26 mouse cellular contexts compared by ENCODE assay signal in genomic region chr12:53321944-53322343, GRCm38 (mm10).
DNase-seq lines count a peak whose midpoint lies in the region; ATAC-seq and TF ChIP-seq lines count a peak whose summit lies in the region.
"Had no signal": no experiment of that assay in that cellular context is flagged by ENCODE, and none has a peak within 500 bp of the region (broad histone marks: within the 10 kb centered on the region; RNA-seq: fewer than 3 reads in every experiment).

No protein-coding gene starts in this region.

- no peak overlapping the region for H3K4me3 ChIP-seq in hindbrain, embryonic 13.5 days
- H3K4me3 ChIP-seq in hindbrain, embryonic 12.5 days, result no peak overlapping the region
- H3K4me3 ChIP-seq in midbrain, embryonic 13.5 days (replicated peaks), result no peak overlapping the region
- H3K4me3 ChIP-seq in midbrain, embryonic 16.5 days (ENCODE audit: low read depth, low read length), result no peak overlapping the region
- H3K4me3 ChIP-seq: embryonic facial prominence, embryonic 12.5 days; embryonic facial prominence, embryonic 15.5 days; forebrain, embryonic 12.5 days; heart, embryonic 12.5 days; heart, embryonic 15.5 days; hindbrain, embryonic 10.5 days; hindbrain, embryonic 15.5 days had no signal

- peak; percentile 97 for DNase-seq in Muller cell, postnatal 12 days (ENCODE audit: inconsistent ontology term)
- peak; percentile 68 for DNase-seq in brain, embryonic 14.5 days (ENCODE audit: low read depth)
- no peak for DNase-seq in thymus, postnatal 10 days (ENCODE audit: low spot score in 2 of 2)
- no peak for DNase-seq in cerebellum, adult 11-12 months
- DNase-seq: adrenal gland, adult 8-10 months; adrenal gland, postnatal 25 days; cerebellum, adult 2 months; cerebellum, adult 9-11 months; cerebellum, postnatal 25 days; gastrocnemius, postnatal 25 days; heart, adult 18-20 months; heart, postnatal 10 days; heart, postnatal 36 days had no signal

- H3K4me1 ChIP-seq in hindbrain, embryonic 13.5 days (replicated peaks), result peaks cover 18% of the 10 kb centered on the region
- H3K4me1 ChIP-seq in hindbrain, embryonic 12.5 days, result peaks cover 21% of the 10 kb centered on the region
- peaks cover 38% of the 10 kb centered on the region for H3K4me1 ChIP-seq in midbrain, embryonic 13.5 days (replicated peaks)
- H3K4me1 ChIP-seq in midbrain, embryonic 16.5 days (ENCODE audit: control insufficient read depth, insufficient read depth, low read length), result peaks cover 3% of the 10 kb centered on the region; the same call in 1 of the 2 replicates
- H3K4me1 ChIP-seq: embryonic facial prominence, embryonic 15.5 days; heart, embryonic 12.5 days; heart, embryonic 15.5 days had no signal

- no peak for TF ChIP-seq CTCF in brain, embryonic 14.5 days (IDR thresholded peaks at IDR 0.05; ENCODE audit: borderline replicate concordance, extremely low read depth, insufficient read depth, insufficient read length)

- no peak for ATAC-seq in hindbrain, embryonic 13.5 days (ENCODE audit: low FRiP score)
- no peak for ATAC-seq in hindbrain, embryonic 12.5 days (ENCODE audit: low FRiP score)
- ATAC-seq in midbrain, embryonic 13.5 days, result 0 out of 2 replicates have a peak, but pooled peaks have one; percentile 27
- ATAC-seq in midbrain, embryonic 16.5 days, result no peak
- ATAC-seq: activated CD4-positive, CD25-positive, alpha-beta regulatory T cell, adult 4 months; CD4-positive, CD25-positive, alpha-beta regulatory T cell, adult 4 months had no signal

- no peaks in the 10 kb centered on the region for H3K9me3 ChIP-seq in hindbrain, embryonic 13.5 days
- H3K9me3 ChIP-seq in hindbrain, embryonic 12.5 days (replicated peaks), result no peaks in the 10 kb centered on the region
- H3K9me3 ChIP-seq in midbrain, embryonic 13.5 days, result no peaks in the 10 kb centered on the region
- no peaks in the 10 kb centered on the region for H3K9me3 ChIP-seq in midbrain, embryonic 16.5 days (replicated peaks; ENCODE audit: control insufficient read depth, low read length, poor library complexity, severe bottlenecking)
- H3K9me3 ChIP-seq: embryonic facial prominence, embryonic 12.5 days; embryonic facial prominence, embryonic 15.5 days; forebrain, embryonic 12.5 days; heart, embryonic 12.5 days; heart, embryonic 15.5 days; hindbrain, embryonic 10.5 days; hindbrain, embryonic 15.5 days had no signal

- no peak overlapping the region for H3K9ac ChIP-seq in hindbrain, embryonic 13.5 days
- no peak overlapping the region for H3K9ac ChIP-seq in hindbrain, embryonic 12.5 days
- H3K9ac ChIP-seq in midbrain, embryonic 13.5 days (replicated peaks), result no peak overlapping the region
- H3K9ac ChIP-seq in midbrain, embryonic 16.5 days (ENCODE audit: low read depth, low read length), result no peak overlapping the region
- H3K9ac ChIP-seq: embryonic facial prominence, embryonic 12.5 days; embryonic facial prominence, embryonic 15.5 days; forebrain, embryonic 12.5 days; heart, embryonic 12.5 days; heart, embryonic 15.5 days; hindbrain, embryonic 15.5 days had no signal

- WGBS in hindbrain, embryonic 13.5 days, result 31% methylated on average over 2 of the region's 2 CpGs
- WGBS in hindbrain, embryonic 12.5 days, result 26% methylated on average over 2 of the region's 2 CpGs
- 33% methylated on average over 2 of the region's 2 CpGs for WGBS in midbrain, embryonic 13.5 days
- 41% methylated on average over 2 of the region's 2 CpGs for WGBS in midbrain, embryonic 16.5 days

- no peak overlapping the region for H3K4me2 ChIP-seq in hindbrain, embryonic 13.5 days
- H3K4me2 ChIP-seq in hindbrain, embryonic 12.5 days (replicated peaks), result no peak overlapping the region
- no peak overlapping the region for H3K4me2 ChIP-seq in midbrain, embryonic 13.5 days (replicated peaks)
- H3K4me2 ChIP-seq in midbrain, embryonic 16.5 days (ENCODE audit: low read length), result no peak overlapping the region
- H3K4me2 ChIP-seq: embryonic facial prominence, embryonic 12.5 days; embryonic facial prominence, embryonic 15.5 days; forebrain, embryonic 12.5 days; heart, embryonic 12.5 days; heart, embryonic 15.5 days; hindbrain, embryonic 15.5 days had no signal

- H3K36me3 ChIP-seq in hindbrain, embryonic 13.5 days, result no peaks in the 10 kb centered on the region
- no peaks in the 10 kb centered on the region for H3K36me3 ChIP-seq in hindbrain, embryonic 12.5 days
- H3K36me3 ChIP-seq in midbrain, embryonic 13.5 days, result no peaks in the 10 kb centered on the region
- H3K36me3 ChIP-seq in midbrain, embryonic 16.5 days (ENCODE audit: control insufficient read depth, insufficient read depth, low read length), result no peaks in the 10 kb centered on the region
- H3K36me3 ChIP-seq: embryonic facial prominence, embryonic 12.5 days; embryonic facial prominence, embryonic 15.5 days; forebrain, embryonic 12.5 days; heart, embryonic 12.5 days; heart, embryonic 15.5 days; hindbrain, embryonic 10.5 days; hindbrain, embryonic 15.5 days had no signal

- peak overlapping the region; percentile 25; the same call in 1 of the 2 replicates for H3K27ac ChIP-seq in hindbrain, embryonic 13.5 days
- no peak overlapping the region; the same call in 1 of the 2 replicates for H3K27ac ChIP-seq in hindbrain, embryonic 12.5 days
- H3K27ac ChIP-seq in midbrain, embryonic 13.5 days, result peak overlapping the region; percentile 47
- no peak overlapping the region for H3K27ac ChIP-seq in midbrain, embryonic 16.5 days (ENCODE audit: low read length)
- H3K27ac ChIP-seq: embryonic facial prominence, embryonic 12.5 days; embryonic facial prominence, embryonic 15.5 days; forebrain, embryonic 12.5 days; heart, embryonic 15.5 days; hindbrain, embryonic 10.5 days; hindbrain, embryonic 15.5 days had no signal

- H3K27me3 ChIP-seq in hindbrain, embryonic 13.5 days, result no peaks in the 10 kb centered on the region
- H3K27me3 ChIP-seq in hindbrain, embryonic 12.5 days, result no peaks in the 10 kb centered on the region
- no peaks in the 10 kb centered on the region for H3K27me3 ChIP-seq in midbrain, embryonic 13.5 days
- H3K27me3 ChIP-seq in midbrain, embryonic 16.5 days (ENCODE audit: control insufficient read depth, insufficient read depth, low read depth, low read length), result no peaks in the 10 kb centered on the region
- H3K27me3 ChIP-seq: embryonic facial prominence, embryonic 12.5 days; embryonic facial prominence, embryonic 15.5 days; forebrain, embryonic 12.5 days; heart, embryonic 12.5 days; heart, embryonic 15.5 days; hindbrain, embryonic 15.5 days had no signal

- no peak for TF ChIP-seq POLR2A in brain, embryonic 14.5 days (IDR thresholded peaks at IDR 0.05; ENCODE audit: borderline replicate concordance, extremely low read depth, insufficient read depth, insufficient read length, poor library complexity, severe bottlenecking)

Comparison
In these comparisons a context has a peak if more than half of its experiments do, and no peak if none do; other contexts are left out.
1. H3K27ac ChIP-seq: peak in hindbrain, embryonic 13.5 days (single experiment) and midbrain, embryonic 13.5 days (single experiment); none in hindbrain, embryonic 12.5 days (single experiment) and midbrain, embryonic 16.5 days (single experiment).
2. DNase-seq: peak in Muller cell, postnatal 12 days (single experiment) and brain, embryonic 14.5 days (single experiment); none in thymus, postnatal 10 days (0 of 2) and cerebellum, adult 11-12 months (single experiment).